Mouse (Mus musculus) ES-Bruce4 (cell line): ENCODE measurements around the gene Mcm2. TPM values are rescaled to one million over a fixed set of nuclear protein-coding genes. Genes with fewer than 3 reads are reported as not detected.

ENCODE experiments used
- H3K27ac ChIP-seq: 2 replicates; pipeline ENCODE4 v1.5.1; 2012; ENCODE audit warnings: low read length, inconsistent platforms; ENCODE audit not compliant: insufficient read depth
- H3K27me3 ChIP-seq: 2 replicates; pipeline ENCODE4 v1.6.1; 2012; ENCODE audit warnings: mild to moderate bottlenecking, low read length, inconsistent platforms; ENCODE audit not compliant: control insufficient read depth, poor library complexity, insufficient read depth, severe bottlenecking
- H3K36me3 ChIP-seq: 2 replicates; pipeline ENCODE4 v1.6.1; 2012; ENCODE audit warnings: inconsistent platforms, mild to moderate bottlenecking, low read length, moderate library complexity; ENCODE audit not compliant: control insufficient read depth, poor library complexity, insufficient read depth, severe bottlenecking
- H3K4me1 ChIP-seq: one replicate; pipeline ENCODE4 v1.8.1; 2011; ENCODE audit warnings: low read length; ENCODE audit not compliant: control insufficient read depth, insufficient read depth
- H3K4me3 ChIP-seq: 2 replicates; pipeline ENCODE4 v1.5.1; 2011; ENCODE audit warnings: low read depth, mild to moderate bottlenecking, low read length
- H3K9ac ChIP-seq: 2 replicates; pipeline ENCODE4 v1.6.1; 2012; ENCODE audit warnings: low read depth, mild to moderate bottlenecking, inconsistent platforms; ENCODE audit not compliant: poor library complexity, severe bottlenecking
- H3K9me3 ChIP-seq: replicated peaks from 2 replicates; pipeline ENCODE4 v1.6.1; 2012; ENCODE audit warnings: mild to moderate bottlenecking, low read length, inconsistent platforms; ENCODE audit not compliant: control insufficient read depth, poor library complexity, insufficient read depth, severe bottlenecking
- CTCF ChIP-seq: IDR thresholded peaks from one replicate; pipeline ENCODE4 v1.8.1; 2011; ENCODE audit warnings: low read depth, low read length
- EP300 ChIP-seq: IDR thresholded peaks from 2 replicates; pipeline ENCODE4 v1.6.1; 2011; ENCODE audit warnings: low read depth, low read length; ENCODE audit not compliant: insufficient read depth
- POLR2A ChIP-seq: IDR thresholded peaks from one replicate; pipeline ENCODE4 v1.8.1; 2011; ENCODE audit warnings: low read length; ENCODE audit not compliant: insufficient read depth
- polyA plus RNA-seq: library from polyadenylated mRNA; stranded (reverse); fragments of >200 nt; gene quantifications from 2 replicates; pipeline ENCODE4 v1.2.4, GENCODE M21; 2011; ENCODE audit warnings: low read depth; ENCODE audit not compliant: missing spikeins, insufficient read depth, insufficient read length

Gene Mcm2
- polyA plus RNA-seq, 1 experiment: 117 TPM

- no peak overlapping the region for H3K27ac ChIP-seq
- no peak for TF ChIP-seq EP300
- TF ChIP-seq POLR2A: no peak
- no peak for TF ChIP-seq CTCF
- no peaks in the 10 kb centered on the region for H3K36me3 ChIP-seq
- H3K4me3 ChIP-seq: no peak overlapping the region
- H3K9ac ChIP-seq: no peak overlapping the region
- H3K27me3 ChIP-seq: no peaks in the 10 kb centered on the region
- no peaks in the 10 kb centered on the region for H3K4me1 ChIP-seq
- no peaks in the 10 kb centered on the region for H3K9me3 ChIP-seq
These were observed 41.7 kb upstream of the Mcm2 start for GRCm38 (mm10) chr6:88940090-88940916.

GRCm38 (mm10) chr6:88939281-88940089 is 40.9 kb upstream of the Mcm2 start:
- H3K27me3 ChIP-seq: no peaks in the 10 kb centered on the region
- TF ChIP-seq POLR2A (no peak), CTCF (no peak), EP300 (no peak)
- H3K9me3 ChIP-seq: no peaks in the 10 kb centered on the region
- no peaks in the 10 kb centered on the region for H3K36me3 ChIP-seq
- no peaks in the 10 kb centered on the region for H3K4me1 ChIP-seq
- H3K27ac ChIP-seq: no peak overlapping the region
- no peak overlapping the region for H3K9ac ChIP-seq
- H3K4me3 ChIP-seq: no peak overlapping the region

GRCm38 (mm10) chr6:88938664-88939055 is 40.1 kb upstream of the Mcm2 start:
- Histone ChIP-seq H3K9ac (no peak overlapping the region), H3K27ac (no peak overlapping the region), H3K9me3 (no peaks in the 10 kb centered on the region), H3K4me3 (no peak overlapping the region), H3K4me1 (no peaks in the 10 kb centered on the region), H3K27me3 (no peaks in the 10 kb centered on the region), H3K36me3 (no peaks in the 10 kb centered on the region)
- TF ChIP-seq POLR2A: no peak
- TF ChIP-seq EP300: no peak
- no peak for TF ChIP-seq CTCF

- no peak for TF ChIP-seq POLR2A
- no peak for TF ChIP-seq EP300
- TF ChIP-seq CTCF: no peak
- Histone ChIP-seq H3K4me1 (no peaks in the 10 kb centered on the region), H3K27me3 (no peaks in the 10 kb centered on the region), H3K4me3 (no peak overlapping the region), H3K9me3 (no peaks in the 10 kb centered on the region), H3K9ac (no peak overlapping the region), H3K36me3 (no peaks in the 10 kb centered on the region), H3K27ac (no peak overlapping the region)
These were observed 39.5 kb upstream of the Mcm2 start for GRCm38 (mm10) chr6:88937971-88938663.

GRCm38 (mm10) chr6:88937214-88937549 is 38.6 kb upstream of the Mcm2 start:
- H3K4me3 ChIP-seq: no peak overlapping the region
- no peak overlapping the region for H3K27ac ChIP-seq
- no peak overlapping the region for H3K9ac ChIP-seq
- no peaks in the 10 kb centered on the region for H3K27me3 ChIP-seq
- no peak for TF ChIP-seq POLR2A
- H3K9me3 ChIP-seq: no peaks in the 10 kb centered on the region
- no peaks in the 10 kb centered on the region for H3K36me3 ChIP-seq
- H3K4me1 ChIP-seq: no peaks in the 10 kb centered on the region
